Mouse (Mus musculus) left cerebral cortex, postnatal 36 days (tissue): ENCODE results near the gene Setx. TPM values are rescaled to one million over a fixed set of nuclear protein-coding genes. Genes with fewer than 3 reads are reported as not detected.
"Not testable (repeated sequence)": the region's sequence is repeated elsewhere in the genome, so short reads cannot be mapped to it uniquely, and the experiment has no call there.

Experiments
- DNase-seq, 2 experiments: peaks; one replicate each; pipeline ENCODE4 v3.0.0; 2021 to 2022; ENCODE audit warnings: low spot score in 2 of 2, mixed read lengths in 1 of 2
- intact Hi-C: fragments of 180-260 bp; cut with DNase I; formaldehyde crosslinking; loops from one replicate; pipeline ENCODE4 v1.15.1; 2025
- total RNA-seq, 2 experiments: library from RNA; stranded (reverse); gene quantifications; 2 replicates each; pipeline ENCODE4 v1.2.3; 2021

Gene Setx
- 10 to 100 TPM; 44.1 to 48.9 TPM for total RNA-seq

DNA sequence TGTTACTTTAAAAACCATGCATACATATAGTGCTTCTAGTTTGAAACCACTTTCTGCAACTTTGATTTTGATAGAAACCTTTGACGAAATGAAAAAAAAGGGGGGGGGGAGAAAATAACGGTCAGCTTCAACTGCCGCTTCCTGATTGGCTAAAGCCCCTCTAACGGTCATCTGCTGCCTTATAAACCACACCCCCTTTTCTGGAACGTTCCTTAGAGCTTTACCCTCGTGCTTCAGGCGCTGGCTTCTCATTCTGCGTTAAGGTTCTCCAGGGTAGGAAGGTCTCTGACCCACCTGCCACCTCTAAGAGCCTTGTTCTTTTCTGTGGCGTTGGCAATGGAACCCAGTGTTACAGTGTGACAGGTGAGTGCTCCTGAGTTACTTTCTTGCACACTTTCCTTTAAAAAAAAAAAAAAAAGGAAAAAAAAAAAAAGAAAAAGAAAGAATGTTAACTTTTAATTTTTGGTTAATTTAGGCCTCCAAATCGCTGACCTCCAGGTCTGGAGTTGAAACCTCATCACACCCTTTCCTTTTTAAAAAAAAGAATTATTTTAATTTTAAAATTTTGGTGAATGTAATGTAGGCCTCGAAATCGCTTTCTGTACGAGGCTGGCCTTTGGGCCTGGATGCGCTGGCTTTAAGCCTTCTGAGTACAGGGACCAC, at the start of gene Setx:
Gene Setx, plus strand, starts transcription at position 275 of the 663 bp plus-strand sequence.
- intact Hi-C loops = no loop called here
- no peak for DNase-seq

- DNase-seq = no peak
- intact Hi-C loops = no loop called here
These were observed 49.3 kb upstream of the Setx start for GRCm38 (mm10) chr2:29074676-29075075.

DNA sequence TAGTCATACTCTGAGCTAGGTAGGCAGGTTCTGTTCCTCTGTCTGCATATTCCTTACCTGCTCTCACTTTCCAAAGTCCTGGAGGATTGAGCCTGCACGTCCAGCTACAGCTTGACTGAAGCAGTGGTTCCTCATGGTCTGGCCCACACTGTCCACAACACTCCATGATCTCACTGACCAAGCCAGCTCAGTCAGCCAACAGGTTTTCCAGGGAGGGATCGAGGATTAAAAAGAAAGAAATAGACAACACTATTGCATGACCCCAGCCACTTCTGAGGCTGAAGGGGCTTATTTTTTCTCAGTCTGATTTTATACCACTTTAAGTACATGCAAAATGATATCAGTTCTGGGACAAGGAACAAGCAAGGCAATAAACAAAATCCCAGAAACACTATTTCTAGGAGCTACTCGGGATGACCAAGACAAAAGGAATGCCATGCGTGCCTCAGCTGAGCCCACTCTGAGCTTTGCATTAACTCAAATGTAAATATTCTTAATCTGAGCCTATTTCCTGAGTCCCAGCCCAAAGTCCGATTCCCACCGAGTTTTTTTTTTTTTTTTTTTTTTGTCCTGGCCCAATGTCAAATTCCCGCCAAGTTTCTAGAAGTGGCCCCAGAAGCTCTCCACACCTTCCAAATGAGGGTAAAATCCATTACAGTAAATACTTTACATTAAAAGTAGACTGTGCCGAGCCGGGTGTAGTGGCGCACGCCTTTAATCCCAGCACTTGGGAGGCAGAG, 48.5 kb upstream of the Setx start:
- intact Hi-C loops = no loop called here
- no peak for DNase-seq

- intact Hi-C loops = no loop called here
- no peak for DNase-seq
These were observed 47.8 kb upstream of the Setx start for GRCm38 (mm10) chr2:29076226-29076625.

DNA sequence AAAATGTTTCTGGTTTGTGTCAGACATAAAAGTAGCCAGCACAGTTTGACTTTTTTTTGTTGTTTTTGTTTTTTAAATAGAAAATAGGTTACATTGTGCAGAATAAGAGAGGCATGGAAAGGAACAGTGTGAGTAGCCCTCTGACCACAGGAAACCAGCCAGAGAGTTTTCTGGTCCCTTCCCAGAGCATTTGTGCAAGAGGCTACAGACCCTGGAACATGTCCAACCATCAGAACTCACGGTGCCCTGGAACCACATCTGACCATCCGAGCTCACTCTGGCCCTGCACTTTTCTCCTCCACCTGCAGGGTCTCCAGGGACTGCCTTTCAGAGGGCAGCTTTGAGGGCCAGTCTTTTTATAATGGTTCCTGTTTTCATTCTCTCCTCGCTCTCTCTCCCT, 42.0 kb upstream of the Setx start:
- intact Hi-C loops = no loop called here
- no peak for DNase-seq

DNA sequence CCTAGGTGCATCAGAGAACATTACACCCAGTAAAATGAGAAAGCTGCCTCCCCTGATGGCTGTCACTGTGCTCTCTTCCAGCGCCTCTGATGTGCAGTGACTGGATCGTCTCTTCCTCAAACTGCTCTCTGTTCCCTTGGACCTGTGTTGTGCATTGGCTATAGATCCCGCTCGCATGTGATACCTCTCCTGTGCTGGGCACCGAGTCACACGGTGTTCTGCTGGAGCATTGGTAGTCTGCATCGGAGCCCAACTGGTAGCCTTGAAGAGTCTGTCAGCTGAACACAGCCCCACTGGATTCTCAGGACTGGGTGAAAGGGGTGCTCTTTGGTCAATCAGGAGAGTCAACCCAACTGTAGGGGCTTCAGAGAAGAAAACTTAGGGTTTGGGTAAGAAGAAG, 38.0 kb upstream of the Setx start:
- no peak for DNase-seq
- intact Hi-C loops = no loop called here

- intact Hi-C loops, DNase-seq: not testable (repeated sequence)
These were observed 34.7 kb upstream of the Setx start for GRCm38 (mm10) chr2:29089276-29089675.

DNA sequence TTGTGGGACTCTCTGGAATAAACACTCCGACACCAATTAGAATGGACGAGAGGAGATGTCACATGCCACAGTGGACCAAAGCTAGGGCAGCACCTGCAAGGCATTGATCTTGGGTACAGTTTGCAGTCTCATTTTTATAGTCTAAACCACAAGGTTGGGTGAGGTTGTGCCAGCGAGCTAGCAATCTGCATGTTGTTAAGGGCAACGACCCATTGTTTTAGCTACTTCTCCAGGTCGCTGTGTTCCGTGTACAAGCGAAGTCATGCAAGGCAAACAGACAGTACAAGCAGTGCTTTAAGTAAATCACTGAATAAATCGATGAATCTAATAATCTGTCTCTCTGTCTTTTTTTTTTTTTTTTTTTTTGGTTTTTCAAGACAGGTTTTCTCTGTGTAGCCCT, 28.3 kb upstream of the Setx start:
- no peak for DNase-seq
- intact Hi-C loops = no loop called here

DNA sequence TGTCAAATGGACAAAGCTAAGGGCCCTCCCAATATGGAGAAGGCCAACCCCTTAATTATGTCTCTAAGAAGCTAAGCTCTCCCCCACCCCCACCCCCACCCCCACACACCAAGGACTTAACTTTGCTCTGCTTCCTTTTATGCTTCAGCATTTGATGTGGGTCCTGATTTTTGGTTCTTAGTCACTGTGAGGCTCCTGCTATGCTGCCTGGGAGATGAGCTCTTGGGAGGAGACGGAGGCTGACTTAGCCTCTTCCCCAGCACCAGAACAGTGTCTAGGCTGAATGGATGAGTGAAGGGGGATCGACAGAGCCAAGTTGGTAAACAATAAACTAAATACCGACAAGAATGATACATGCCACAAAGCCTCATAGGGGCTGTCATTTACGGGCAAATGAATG, 27.2 kb upstream of the Setx start:
- intact Hi-C loops = no loop called here
- DNase-seq = no peak

- no peak for DNase-seq
- intact Hi-C loops = no loop called here
These were observed 26.5 kb upstream of the Setx start for GRCm38 (mm10) chr2:29097465-29097864.

DNA sequence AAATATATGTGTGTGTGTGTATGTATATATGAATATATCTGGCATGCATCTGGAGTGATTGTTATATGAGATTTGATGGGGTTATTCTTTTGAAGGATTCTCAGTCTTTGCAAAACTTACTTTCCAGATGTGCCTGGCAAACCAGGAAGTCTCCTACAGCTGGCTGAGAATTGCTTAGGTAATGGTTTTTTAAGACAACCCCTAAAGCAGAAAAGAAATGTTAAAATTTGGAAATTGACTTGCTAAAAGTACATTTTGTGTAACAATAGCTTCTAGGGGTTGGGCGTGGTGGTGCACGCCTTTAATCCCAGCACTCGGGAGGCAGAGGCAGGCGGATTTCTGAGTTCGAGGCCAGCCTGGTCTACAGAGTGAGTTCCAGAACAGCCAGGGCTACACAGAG, 26.0 kb upstream of the Setx start:
- DNase-seq, intact Hi-C loops: not testable (repeated sequence)

- DNase-seq = no peak
- intact Hi-C loops = no loop called here
These were observed 25.2 kb upstream of the Setx start for GRCm38 (mm10) chr2:29098786-29099185.

- DNase-seq = no peak
- intact Hi-C loops = no loop called here
These were observed 24.3 kb upstream of the Setx start for GRCm38 (mm10) chr2:29099646-29100045.

DNA sequence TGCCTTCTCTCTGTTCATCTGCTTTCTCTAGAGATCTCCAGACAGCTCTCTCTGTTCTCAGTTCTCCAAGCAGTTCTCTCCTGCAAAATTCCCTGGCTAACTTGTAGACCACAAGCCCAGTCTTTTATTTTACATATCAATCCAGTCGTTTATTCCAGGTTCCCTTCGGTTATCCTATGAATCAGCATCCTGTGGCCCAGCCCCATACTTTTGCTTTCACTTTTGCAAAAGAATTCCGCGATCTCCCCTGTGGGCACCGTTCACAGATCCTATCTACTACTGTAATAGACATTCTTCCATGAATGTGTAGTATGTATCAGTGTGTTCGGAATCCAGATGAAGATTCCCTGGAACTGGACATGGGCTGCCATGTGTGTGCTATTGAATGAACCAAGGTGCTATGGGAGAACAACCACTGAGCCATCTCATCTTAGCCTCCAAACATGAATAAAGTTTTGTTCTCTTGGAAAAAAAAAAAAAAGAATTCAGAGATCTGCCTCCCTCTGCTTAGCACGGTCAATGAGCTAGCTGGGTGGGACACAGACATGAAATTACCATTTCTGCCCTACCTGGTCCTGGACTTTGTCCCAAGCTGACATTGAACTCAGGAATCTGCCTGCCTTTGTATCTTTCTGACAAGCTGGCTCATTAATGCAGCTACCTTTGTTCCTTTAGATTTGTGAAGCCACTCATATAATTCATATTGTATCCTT, 23.0 kb upstream of the Setx start:
- intact Hi-C loops = no loop called here
- DNase-seq = no peak

DNA sequence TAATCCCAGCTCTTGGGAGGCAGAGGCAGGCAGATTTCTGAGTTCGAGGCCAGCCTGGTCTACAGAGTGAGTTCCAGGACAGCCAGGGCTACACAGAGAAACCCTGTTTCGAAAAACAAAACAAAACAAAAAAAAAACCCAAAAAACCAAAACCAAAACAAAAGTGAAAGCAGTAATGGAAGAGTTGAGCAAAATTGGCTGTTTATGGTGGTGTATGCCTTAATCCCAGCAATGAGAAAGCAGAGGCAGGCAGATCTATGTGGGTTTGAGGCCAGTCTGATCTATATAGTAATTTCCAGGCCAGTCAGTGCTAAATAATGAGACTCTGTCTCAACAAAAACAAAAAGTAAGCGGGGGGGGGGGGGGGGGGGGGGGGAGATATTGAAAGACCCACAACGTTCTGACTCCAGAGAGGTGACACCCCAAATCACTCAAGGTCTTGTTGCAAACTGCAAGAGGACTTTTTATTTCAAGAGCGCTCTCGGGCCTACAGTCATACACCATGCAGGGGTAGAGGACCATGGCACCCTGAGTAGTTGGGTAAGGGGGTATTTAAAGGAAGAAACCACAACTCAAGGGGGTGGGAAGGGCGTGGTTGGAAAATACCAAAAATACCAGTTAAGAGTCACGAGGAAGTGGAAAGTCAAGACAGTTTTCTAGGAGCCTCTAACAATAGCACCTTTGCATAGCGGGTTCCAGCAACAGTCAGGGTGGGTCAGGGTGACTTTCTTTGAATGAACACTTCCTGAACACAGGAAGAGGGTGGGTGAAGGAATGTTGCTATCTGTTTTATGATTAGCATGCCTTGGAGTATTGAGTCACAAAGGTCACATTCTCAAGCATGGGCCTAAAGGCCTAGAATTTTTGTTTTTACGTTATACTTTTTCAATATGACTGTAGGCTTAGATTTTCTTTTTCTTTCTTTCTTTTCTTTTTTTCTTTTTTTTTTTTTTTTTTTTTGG, 21.3 kb upstream of the Setx start:
- DNase-seq, intact Hi-C loops: not testable (repeated sequence)

DNA sequence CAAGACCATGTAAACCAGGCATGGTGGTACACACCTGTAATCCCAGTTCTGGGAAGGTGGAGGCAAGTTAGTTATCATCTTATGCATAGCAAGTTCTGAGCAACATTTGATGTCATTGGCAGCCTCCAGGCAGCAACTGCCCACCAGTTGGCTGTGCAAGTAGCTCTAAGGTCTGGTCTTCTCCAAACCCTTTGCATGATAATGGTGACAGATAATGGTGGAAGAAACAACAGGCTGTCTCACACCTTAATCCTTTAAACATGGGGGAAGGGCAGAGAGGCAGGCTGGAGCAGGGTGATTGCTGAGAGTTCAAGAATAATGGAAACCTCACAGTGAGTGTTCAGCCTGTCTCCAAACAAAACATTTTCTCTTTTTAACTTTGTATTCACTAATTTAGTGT, 3.0 kb upstream of the Setx start:
- intact Hi-C loops = no loop called here
- DNase-seq = no peak

GRCm38 (mm10) chr2:29122446-29122845, 1.5 kb upstream of the Setx start:
- intact Hi-C loops = no loop called here

GRCm38 (mm10) chr2:29124571-29124935, 572 bp downstream of the Setx start:
- intact Hi-C loops = no loop called here
- no peak for DNase-seq

More at GRCm38 (mm10) chr2:29122446-29122845, 1.5 kb upstream of the Setx start:
- no peak for DNase-seq

GRCm38 (mm10) chr2:29124936-29125701, 1.1 kb downstream of the Setx start:
- intact Hi-C loops = no loop called here

More at GRCm38 (mm10) chr2:29124936-29125701, 1.1 kb downstream of the Setx start:
- peak; percentile 96 to 97 for DNase-seq
